Mouse (Mus musculus): ENCODE measurements around the gene Tll1. TPM values are rescaled to one million over a fixed set of nuclear protein-coding genes. Genes with fewer than 3 reads are reported as not detected.

The Tll1 gene
- total RNA-seq (2015; ENCODE audit: low replicate concordance) (not detected in 2 replicates), total RNA-seq (2017; ENCODE audit: low replicate concordance) (not detected in 2 replicates)

DNA sequence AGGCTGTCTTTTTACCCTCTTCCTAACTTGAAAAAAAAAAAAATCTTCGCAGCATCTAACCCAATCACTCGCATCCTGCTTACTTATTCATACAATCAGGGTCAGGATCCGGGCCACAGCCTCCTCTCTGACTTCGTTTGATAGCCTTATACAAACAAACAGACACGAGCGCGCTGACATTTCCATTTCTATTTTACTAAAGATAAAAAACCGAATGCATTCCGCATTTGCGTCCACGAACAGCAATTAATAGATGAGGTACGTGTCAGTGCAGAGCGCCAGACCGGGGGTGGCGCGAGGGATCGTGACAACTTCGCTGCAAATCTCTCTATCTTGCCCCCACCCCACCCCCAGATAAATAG lies at the start of gene Tll1:
Gene Tll1 (minus strand): TSS at position 248 of the 362 bp plus-strand sequence.
- no peak for ATAC-seq (replicated peaks; ENCODE audit: low FRiP score, poor library complexity, severe bottlenecking)

DNA sequence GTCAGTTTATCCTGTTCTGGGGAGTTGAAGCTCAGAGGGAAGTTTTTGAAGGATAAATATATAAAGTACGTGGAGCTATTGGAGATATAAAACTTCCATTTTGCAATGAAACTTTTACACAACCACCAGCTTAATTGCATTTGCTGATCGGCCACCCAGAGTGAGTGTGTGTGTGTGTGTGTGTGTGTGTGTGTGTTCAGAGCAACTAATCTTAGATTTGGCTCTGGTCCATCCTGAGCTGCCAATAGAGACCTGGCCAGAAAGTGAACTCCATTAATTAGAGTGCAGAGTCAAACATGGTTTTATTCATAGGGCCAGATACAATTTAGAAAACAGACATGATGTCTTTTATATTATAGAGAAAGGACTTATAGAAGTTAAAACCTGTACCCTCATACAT lies 32.6 kb upstream of the Tll1 start:
- ATAC-seq (replicated peaks; ENCODE audit: low FRiP score, poor library complexity, severe bottlenecking): no peak

DNA sequence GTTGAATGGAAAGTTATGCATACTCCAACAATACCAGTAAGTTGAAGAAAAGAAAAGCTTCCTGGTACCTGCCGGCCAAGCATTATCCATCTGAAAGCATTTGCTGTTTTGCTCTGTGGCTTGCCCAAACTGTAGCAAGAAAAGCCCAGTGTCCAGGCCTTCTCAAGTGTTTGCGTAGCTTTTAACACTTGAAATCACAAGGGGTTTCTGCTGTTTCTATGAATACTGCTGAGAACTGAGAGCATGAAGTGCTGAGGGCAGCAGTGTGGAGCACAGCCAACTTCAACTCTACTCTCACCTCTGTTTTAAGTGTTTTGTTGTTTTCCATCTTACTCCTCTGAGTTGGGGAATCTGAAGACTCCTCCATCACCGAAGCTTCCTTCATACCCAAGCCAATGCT lies 15.5 kb upstream of the Tll1 start:
- ATAC-seq (replicated peaks; ENCODE audit: low FRiP score, poor library complexity, severe bottlenecking): no peak

DNA sequence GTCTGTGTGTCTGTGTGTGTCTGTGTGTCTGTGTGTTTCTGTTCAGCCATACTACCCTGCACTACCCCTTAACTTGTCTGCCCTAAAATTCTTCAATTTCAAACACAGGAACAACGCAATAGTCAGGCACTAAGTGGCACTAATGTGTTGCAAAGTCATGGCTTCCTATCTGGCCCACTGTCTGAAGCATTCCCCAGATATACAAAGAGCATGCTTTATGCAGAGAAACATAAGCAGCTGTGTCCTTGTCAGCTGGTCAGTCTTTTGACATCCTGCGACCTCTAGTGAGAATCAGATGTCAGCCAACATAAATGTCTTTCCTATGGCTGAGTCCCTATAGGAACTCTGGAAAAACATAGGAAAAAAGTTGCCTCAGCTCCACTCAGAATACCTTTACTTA lies 11.6 kb upstream of the Tll1 start:
- ATAC-seq (replicated peaks; ENCODE audit: low FRiP score, poor library complexity, severe bottlenecking): no peak

DNA sequence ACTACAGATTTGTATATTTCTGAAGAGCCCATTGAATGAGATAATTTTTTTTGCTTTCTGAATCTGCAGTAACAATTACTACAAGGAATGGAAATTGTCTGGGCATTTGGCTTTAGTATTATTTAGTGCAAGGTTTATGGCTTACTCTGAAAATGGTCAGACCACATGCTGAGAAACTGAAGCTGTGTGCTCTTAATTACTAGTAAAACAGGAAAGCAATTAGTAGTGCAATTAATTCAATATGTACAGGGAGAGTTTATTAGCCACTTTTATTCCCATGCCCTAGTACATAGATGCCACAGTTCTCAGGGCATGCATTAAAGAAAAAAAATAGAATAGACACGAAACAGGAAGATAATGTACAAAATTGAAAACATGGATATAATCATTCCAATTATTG lies 10.2 kb upstream of the Tll1 start:
- no peak for ATAC-seq (replicated peaks; ENCODE audit: low FRiP score, poor library complexity, severe bottlenecking)

DNA sequence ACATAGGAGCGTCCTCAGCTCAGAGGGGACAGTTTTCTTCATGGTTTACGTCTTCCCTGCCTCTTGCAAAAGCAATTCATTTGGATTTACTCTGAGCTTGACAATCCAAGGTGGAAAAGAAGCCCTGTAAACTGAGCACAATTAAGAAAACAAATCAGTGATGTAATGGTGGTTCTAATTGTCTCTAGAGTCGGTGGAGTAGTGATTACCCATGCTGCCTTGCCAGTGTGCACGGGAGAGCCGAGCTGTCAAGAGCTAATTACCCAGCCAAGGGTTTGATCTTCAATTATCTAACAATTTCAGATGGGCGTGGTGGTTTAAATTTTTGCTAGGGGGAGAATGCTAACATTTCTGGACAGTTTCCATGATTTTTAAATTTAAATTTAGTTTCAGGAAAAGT lies 9.3 kb upstream of the Tll1 start:
- ATAC-seq (replicated peaks; ENCODE audit: low FRiP score, poor library complexity, severe bottlenecking): no peak

DNA sequence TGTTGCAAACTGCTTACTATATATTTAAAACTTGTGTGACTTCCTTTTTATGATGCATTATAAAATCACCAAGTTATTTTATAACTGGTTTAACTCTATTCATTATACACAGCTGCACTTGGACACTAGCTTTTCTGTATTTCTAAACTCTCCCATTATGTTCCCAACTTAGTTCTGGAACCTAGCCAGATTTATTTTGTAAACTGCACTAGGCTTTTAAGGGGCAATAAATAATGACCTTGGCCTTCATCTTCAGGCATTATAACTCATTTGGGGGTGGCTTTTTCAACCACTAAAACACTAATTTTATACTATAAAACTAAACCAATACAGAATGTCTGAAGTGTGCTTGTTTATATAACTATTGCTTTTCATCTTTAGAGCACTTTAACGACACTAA lies 8.8 kb upstream of the Tll1 start:
- ATAC-seq (replicated peaks; ENCODE audit: low FRiP score, poor library complexity, severe bottlenecking): no peak

DNA sequence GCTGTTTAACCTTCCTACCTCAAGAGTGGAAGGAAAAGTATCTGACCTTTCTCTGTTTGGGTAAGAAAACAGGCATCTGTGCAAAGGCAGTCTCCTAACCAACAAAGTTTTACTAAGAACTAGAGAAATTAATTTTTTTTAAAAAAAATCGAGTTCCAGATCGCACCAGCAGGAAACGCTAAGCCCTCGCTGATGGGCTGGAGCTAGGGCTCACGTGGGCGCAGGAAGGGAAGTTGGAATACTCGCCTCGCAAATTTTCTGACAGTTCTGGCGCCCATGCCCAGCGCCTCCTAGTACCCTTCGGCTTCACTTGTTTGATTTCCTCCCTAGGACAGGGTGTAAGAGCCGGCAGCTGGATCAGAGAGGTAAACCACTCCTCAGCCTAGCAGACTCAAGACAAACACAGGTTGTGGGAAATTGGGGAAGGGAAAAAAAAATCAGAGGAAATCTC lies 365 bp upstream of the Tll1 start:
- no peak for ATAC-seq (replicated peaks; ENCODE audit: low FRiP score, poor library complexity, severe bottlenecking)

DNA sequence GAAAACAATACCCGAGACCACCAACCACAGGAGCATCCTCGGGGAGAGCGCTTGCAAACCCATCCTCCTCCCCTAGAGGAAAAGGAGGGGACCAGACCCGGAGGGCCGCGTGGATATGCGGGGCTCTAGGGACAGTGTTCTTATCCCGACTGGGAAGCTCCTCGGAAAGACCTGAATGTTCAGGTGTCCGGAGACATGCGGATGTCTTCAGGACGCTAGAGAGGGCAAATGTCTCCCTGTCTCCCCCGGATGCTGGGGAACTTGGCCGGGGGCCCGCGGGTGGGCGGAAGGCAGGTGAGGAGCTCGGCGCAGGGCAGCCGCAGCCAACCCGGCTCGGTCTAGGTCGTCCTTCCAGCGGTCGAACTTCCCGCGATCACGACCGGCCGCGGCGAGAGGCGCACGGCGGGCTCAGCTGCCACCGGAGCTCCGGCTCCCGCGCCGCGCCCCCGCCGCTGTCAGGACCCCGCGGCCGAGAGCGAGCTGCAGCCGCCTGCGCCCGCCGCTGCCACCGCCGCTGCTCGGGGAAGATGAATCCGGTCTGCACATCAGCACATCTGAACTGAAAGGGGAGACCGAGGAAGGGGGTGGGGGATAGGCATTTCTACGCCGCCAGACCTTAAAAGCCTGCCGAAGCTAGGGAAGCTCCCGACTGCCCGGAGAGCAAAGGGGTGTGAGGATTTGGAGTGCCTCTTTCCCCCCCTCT lies 599 bp downstream of the Tll1 start:
- ATAC-seq (replicated peaks; ENCODE audit: low FRiP score, poor library complexity, severe bottlenecking): no peak

DNA sequence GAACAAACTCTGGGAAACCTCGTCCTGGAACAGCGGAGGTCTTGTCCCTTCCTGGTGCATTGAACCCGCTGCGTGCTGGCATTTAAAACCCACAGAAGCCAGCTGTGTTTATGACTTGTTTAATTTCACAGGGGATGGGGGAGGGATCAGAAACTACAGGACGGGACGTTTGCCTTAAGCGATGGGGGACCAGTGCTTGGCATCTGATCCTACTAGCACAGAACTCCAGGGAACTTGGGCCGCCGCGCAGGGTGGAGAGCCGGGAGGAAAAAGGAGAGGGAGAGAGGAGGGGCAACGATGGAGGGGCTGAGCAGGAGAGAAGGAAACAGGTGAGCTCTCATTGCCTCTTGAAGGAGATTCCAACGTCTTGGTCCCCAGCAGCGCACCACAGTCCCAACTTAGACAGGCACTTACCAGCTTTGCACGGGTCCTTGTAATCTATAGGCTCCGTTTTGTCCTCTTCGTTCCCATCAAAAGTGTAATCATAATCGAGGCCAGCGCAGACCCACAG lies 1.2 kb downstream of the Tll1 start:
- ATAC-seq (replicated peaks; ENCODE audit: low FRiP score, poor library complexity, severe bottlenecking): no peak

DNA sequence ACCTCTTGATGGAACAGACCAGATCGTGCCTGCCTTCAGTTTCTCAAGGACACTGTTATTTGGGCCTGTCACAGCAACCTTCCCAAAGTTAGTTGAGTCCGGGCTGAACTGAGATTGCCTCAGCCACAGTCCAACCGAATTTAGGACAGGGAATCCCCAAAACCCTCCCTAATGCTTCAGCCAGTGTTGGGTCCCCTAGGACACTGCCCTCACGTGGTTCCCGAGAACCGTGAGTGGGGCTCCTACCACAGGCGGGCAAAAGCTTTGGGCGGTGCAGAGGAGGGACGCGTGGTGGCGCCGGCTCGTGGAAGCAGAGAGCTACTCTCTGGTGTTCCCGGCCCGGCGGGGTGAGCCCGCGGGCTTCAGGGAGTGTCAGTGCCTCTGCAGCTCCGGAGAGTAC lies 1.9 kb downstream of the Tll1 start:
- no peak for ATAC-seq (replicated peaks; ENCODE audit: low FRiP score, poor library complexity, severe bottlenecking)

DNA sequence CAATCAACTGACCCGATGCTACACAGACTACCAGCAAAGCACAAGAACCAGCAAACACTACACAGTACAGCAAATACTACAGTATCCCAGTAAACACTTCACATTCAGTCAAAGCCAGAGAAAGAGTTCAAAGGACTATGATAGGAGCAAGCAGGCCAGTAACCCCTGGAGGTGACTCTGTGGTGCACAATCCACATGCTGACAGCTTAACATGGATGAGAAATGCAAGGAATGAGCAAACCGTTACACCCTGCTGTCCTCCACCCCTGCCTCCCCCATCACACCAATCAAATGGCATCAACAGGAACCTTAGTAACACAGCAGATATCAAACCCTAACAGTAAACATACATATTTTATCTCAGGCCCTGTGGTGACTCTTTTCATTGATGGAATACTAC lies 7.7 kb downstream of the Tll1 start:
- ATAC-seq (replicated peaks; ENCODE audit: low FRiP score, poor library complexity, severe bottlenecking): no peak

DNA sequence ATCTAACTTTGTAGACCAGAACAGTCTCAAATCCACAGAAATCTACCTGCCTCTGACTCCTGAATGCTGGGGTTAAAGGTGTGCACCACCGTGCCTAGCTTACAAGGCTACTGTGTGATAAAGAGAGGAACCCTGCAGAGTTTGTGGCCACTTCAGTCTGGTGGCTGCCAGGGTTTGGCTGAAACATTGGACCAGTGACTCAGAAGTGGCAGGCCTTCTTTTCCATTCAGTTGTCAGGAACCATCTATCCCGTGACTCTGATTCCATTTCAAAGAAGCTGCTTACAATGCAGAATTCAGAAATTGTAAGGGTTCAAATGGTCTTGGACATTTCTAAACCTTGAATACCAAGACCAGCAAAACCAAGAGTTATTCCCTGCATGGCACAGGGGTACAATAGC lies 12.7 kb downstream of the Tll1 start:
- ATAC-seq (replicated peaks; ENCODE audit: low FRiP score, poor library complexity, severe bottlenecking): no peak

DNA sequence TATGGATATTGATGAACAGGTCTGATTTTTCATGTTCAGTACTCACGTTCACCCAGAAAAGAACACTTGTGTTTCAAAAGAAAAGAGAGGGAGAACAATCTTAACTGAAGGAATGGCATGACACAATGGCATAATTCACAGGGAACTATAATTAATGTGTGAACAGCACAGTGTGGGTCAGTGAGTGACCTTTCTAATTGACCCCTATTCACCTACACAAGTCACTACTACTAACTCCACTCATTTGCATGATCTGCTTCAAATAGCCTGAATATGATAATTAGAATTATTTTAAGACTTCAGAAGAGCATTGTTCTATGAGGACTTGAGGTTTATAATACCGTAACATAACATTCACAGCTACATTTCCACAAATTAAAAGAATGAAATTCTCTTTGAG lies 18.2 kb downstream of the Tll1 start:
- no peak for ATAC-seq (replicated peaks; ENCODE audit: low FRiP score, poor library complexity, severe bottlenecking)

DNA sequence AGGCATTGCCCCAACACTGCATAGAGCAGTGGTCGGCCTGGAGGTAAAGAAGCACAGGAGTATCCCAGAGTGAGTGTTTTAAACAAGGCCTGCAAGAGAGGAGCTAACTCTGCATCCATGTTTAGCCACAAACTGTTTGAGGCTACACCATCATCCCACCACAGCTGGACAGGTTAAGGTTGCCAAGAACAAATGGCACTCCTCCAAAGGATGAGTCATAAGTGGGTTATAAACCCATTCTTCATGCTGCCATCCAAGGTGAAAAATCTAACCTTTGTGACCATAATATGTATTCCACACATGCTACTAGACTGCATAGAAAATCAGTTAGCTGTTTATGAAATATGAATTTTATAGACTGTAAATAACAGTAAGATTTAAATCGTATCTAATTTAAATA lies 29.1 kb downstream of the Tll1 start:
- ATAC-seq (replicated peaks; ENCODE audit: low FRiP score, poor library complexity, severe bottlenecking): no peak

DNA sequence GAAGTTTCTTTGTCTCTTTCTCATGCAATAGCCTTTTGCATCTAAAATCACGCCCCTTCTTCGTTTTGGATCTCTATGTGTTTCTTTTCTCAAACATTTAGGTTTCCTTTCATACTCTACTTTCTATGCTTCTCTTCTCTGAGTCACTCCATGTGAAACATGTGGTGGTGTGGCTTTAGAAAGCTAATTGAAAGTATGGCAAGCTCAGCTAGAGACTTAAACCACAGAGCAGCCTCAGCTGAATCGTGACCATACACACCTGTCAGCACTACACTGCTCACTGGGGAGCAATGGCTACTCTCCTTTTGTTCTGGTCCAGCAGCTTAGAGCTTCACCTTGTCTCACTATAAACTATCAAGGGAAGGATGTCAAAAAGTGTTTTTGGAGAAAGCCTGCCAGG lies 31.2 kb downstream of the Tll1 start:
- no peak for ATAC-seq (replicated peaks; ENCODE audit: low FRiP score, poor library complexity, severe bottlenecking)

DNA sequence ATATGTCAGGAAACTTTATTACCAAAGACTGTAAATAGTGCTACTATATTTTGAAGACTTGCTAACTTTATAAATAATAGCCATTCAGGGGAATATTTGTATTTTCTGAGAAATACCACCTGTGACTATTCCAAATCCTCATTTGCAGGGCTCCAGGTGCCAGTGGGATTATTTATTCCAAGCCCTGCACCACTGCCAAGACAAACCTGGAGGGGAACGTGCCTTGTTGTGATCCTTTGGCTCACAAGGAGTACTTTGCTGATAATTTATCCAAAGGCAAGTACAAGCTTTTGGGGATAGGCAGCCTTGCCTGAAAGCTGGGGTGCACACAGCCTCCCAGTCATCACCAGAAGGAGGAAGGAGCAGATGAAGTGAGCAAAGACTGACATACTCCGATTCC lies 32.3 kb downstream of the Tll1 start:
- ATAC-seq (replicated peaks; ENCODE audit: low FRiP score, poor library complexity, severe bottlenecking): no peak

DNA sequence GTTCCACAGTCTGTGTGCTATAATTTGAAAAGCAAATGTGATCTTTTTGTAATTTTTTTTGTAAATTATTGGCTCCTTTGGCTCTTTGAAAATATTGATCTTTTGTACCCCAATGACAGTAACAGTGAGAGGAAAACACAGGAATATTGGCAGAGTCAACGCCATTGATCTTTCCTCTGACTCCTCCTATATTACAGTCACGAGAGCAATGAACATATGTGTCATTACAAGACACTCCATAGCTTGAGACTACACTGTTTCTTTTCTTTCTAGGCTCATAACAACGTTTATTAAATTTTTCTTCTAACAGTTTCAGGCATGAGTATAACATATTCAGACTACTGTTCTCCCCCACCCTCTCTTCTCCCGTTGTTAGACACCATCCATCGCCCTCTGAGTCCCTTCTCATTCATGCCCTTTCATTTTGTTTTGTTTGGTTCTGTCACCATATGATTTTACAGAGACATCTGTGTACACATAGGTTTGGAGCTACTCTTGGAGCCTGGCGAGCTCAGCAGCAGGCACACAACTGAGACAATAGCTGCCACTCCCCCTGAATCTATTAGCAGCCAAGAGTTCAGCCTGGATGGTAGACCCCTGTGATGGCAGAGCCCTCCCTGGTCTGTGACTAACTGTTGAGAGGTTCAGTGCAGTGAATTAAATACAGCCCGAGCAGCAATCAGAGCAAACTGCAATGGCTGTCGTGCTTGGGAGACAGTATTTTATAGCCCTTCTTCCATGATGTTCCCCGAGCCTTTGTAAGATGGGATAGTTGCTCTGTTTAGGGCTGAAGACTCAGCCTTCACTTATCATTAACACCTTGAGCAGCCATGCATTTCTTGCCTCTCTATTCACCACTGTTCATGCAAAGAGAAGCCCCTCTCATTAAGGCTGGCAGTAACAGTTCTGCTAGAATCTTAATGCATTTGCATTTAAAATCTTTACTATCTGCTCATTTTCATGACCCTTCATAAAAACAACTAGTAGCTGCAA lies 52.9 kb downstream of the Tll1 start:
- ATAC-seq (replicated peaks; ENCODE audit: low FRiP score, poor library complexity, severe bottlenecking): no peak

DNA sequence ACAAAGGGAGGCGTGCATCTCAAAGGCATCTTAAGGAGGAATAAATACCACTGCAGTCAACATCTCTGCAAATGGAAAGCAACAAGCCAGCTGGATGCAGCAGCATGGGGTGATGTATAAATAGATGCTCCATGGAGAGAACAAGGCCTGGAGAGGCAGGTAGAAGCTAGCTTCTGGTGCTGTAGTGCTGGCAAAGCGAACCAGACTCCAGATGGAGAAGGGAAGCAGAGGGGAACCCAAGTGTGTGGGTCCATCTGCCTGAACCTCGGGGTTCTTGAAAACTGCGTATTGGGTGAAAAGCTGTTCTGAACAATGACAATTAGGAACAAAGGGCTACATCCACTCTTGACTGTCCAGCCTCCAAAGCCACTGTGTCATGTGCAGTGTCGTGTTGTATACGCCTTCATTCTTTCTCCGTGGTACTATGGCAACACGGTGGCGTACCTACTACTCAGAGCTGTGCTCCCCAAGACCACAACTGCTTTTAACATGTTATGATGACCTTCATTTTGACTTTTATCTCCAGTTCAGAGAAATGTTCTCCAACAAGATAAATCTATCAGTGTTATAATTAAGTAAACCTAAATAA lies 53.8 kb downstream of the Tll1 start:
- ATAC-seq (replicated peaks; ENCODE audit: low FRiP score, poor library complexity, severe bottlenecking): no peak

DNA sequence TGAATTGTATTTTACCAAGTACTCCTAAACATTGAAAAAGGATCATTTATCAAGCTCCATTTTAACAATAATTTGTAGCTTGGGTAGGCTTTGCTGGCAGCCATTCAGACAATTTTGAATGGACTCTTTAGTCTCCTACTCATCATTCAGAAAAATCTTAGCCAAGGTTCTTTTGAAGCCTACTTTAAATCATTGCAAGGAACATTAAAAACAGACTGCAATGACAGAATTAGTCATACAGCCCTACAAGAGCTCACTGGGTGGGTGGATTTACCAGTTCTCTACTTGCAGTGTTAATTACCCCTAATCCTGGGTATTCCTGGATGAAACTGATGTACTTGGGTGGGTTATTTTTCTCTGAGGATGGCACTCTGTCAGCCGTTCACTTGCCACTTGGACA lies 69.5 kb downstream of the Tll1 start:
- no peak for ATAC-seq (replicated peaks; ENCODE audit: low FRiP score, poor library complexity, severe bottlenecking)

DNA sequence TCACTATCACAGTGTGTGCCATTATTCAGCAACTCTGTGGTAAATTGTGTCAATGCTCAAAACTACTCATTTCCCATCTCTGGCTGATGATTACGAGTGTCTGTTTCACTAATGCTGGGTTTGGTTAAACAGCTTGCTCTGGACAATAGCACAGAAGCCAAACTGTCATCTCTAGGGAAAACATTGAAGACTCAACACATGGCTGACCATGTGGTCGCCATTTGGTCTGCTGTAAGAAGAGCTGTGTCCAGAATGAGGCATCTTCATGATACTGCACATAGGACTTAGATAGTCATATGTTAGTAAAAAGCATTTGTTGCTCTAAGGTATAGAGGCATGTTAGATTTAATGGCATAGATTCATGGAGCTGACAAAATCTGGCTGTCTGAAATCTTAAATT lies 98.9 kb downstream of the Tll1 start:
- no peak for ATAC-seq (replicated peaks; ENCODE audit: low FRiP score, poor library complexity, severe bottlenecking)

Data from erythroblast, adult 5-6 weeks (primary cell).